Mouse (Mus musculus) frontal cortex, postnatal 14 days (tissue): Measurements from ENCODE around the gene Tulp3.
"Not testable (repeated sequence)": the region's sequence is repeated elsewhere in the genome, so short reads cannot be mapped to it uniquely, and the experiment has no call there.

Experiments
- DNase-seq, 2 experiments: peaks; one replicate each; pipeline ENCODE4 v3.0.0; 2022; ENCODE audit warnings: low spot score in 2 of 2

Gene Tulp3

GRCm38 (mm10) chr6:128355726-128356416 is at the start of gene Tulp3:
Tulp3 (minus strand) TSS chr6:128355851.
- peak; percentile 93 to 94 for DNase-seq

GRCm38 (mm10) chr6:128404708-128405107 is 49.1 kb upstream of the Tulp3 start:
- DNase-seq, result no peak

GRCm38 (mm10) chr6:128399421-128400185 is 44.0 kb upstream of the Tulp3 start:
- DNase-seq, result peak in 1 of 2 experiments; percentile 31

GRCm38 (mm10) chr6:128398996-128399395 is 43.3 kb upstream of the Tulp3 start, which contains the start of gene Nrip2:
Nrip2 (plus strand) TSS chr6:128399296.
- no peak for DNase-seq

GRCm38 (mm10) chr6:128397574-128398261 is 42.1 kb upstream of the Tulp3 start:
- no peak for DNase-seq

- DNase-seq, result no peak
Measured at GRCm38 (mm10) chr6:128390683-128391082, 35.0 kb upstream of the Tulp3 start.

GRCm38 (mm10) chr6:128389185-128389584 is 33.5 kb upstream of the Tulp3 start:
- no peak for DNase-seq

- DNase-seq, result no peak
Measured at GRCm38 (mm10) chr6:128385026-128385425, 29.4 kb upstream of the Tulp3 start.

- no peak for DNase-seq
Measured at GRCm38 (mm10) chr6:128383752-128384151, 28.1 kb upstream of the Tulp3 start.

- no peak for DNase-seq
Measured at GRCm38 (mm10) chr6:128381254-128381653, 25.6 kb upstream of the Tulp3 start.

- DNase-seq, result not testable (repeated sequence)
Measured at GRCm38 (mm10) chr6:128380594-128381167, 25.0 kb upstream of the Tulp3 start.

- no peak for DNase-seq
Measured at GRCm38 (mm10) chr6:128379636-128380035, 24.0 kb upstream of the Tulp3 start.

- DNase-seq, result no peak
Measured at GRCm38 (mm10) chr6:128376371-128377085, 20.9 kb upstream of the Tulp3 start.

GRCm38 (mm10) chr6:128375192-128375591 is 19.5 kb upstream of the Tulp3 start, which contains the start of the genes Tex52 and Gm44596:
Tex52 (plus strand) TSS chr6:128375456.
Gm44596 (plus strand) TSS chr6:128375503.
- no peak for DNase-seq

- DNase-seq, result no peak
Measured at GRCm38 (mm10) chr6:128370040-128370439, 14.4 kb upstream of the Tulp3 start.

GRCm38 (mm10) chr6:128366466-128366865 is 10.8 kb upstream of the Tulp3 start:
- DNase-seq, result no peak

- DNase-seq, result no peak
Measured at GRCm38 (mm10) chr6:128364721-128365120, 9.1 kb upstream of the Tulp3 start.

GRCm38 (mm10) chr6:128363007-128363825 is 7.6 kb upstream of the Tulp3 start:
- no peak for DNase-seq

- peak; percentile 61 to 77 for DNase-seq
Measured at GRCm38 (mm10) chr6:128362381-128363006, 6.8 kb upstream of the Tulp3 start, which contains the start of the genes Rhno1 and Foxm1. Rhno1 (minus strand) TSS chr6:128362911. Foxm1 (plus strand) TSS chr6:128362967.

GRCm38 (mm10) chr6:128361901-128362300 is 6.2 kb upstream of the Tulp3 start:
- DNase-seq, result no peak
